Mouse (Mus musculus): Measurements from ENCODE around the gene Nppb. TPM values are rescaled to one million over a fixed set of nuclear protein-coding genes. Genes with fewer than 3 reads are reported as not detected.
A peak's percentile ranks its signal among the peaks of the same experiment; 100 is the strongest.

Gene Nppb
- polyA plus RNA-seq, 1 experiment from 2014 or later, result not detected

GRCm38 (mm10) chr4:147953590-147953989 is 32.0 kb upstream of the Nppb start:
- Histone ChIP-seq H3K27me3 (ENCODE audit: insufficient read depth, poor library complexity, severe bottlenecking) (no peaks in the 10 kb centered on the region), H3K4me1 (replicated peaks) (no peaks in the 10 kb centered on the region), H3K9me3 (no peaks in the 10 kb centered on the region), H3K4me3 (no peak overlapping the region), H3K36me3 (peaks cover 13% of the 10 kb centered on the region), H3K27ac (no peak overlapping the region)
- DNase-seq (ENCODE audit: low spot score), result no peak
- WGBS, result 9% methylated on average over 4 of the region's 4 CpGs

DNA sequence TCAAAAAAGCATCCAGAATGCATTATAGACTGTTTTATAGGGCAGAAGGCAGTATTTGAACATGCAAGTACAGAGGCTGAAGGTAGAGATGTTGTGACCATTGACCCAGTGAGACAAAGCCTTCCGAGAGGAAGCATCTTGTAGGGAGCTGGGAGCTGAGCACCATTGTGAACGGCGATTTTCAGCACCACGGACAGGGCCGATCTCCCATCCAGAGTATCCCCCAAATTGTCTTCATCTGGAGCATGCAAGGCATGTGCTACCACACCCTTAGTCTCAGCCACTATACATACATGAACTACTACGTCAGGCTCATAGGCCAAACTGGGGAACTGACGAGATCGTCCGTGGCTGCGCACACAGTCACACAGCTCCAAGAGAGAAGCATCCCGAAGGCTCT is 28.4 kb upstream of the Nppb start:
- Histone ChIP-seq H3K27ac (no peak overlapping the region), H3K4me1 (replicated peaks) (0 out of 2 replicates have a peak, but pooled peaks cover 3% of the 10 kb centered on the region), H3K27me3 (ENCODE audit: insufficient read depth, poor library complexity, severe bottlenecking) (no peaks in the 10 kb centered on the region), H3K9me3 (no peaks in the 10 kb centered on the region), H3K4me3 (no peak overlapping the region), H3K36me3 (no peaks in the 10 kb centered on the region)
- peak; percentile 34 for DNase-seq (ENCODE audit: low spot score)
- 40% methylated on average over 11 of the region's 11 CpGs for WGBS

GRCm38 (mm10) chr4:147959881-147960831 is 25.4 kb upstream of the Nppb start:
- Histone ChIP-seq H3K4me1 (replicated peaks) (0 out of 2 replicates have a peak, but pooled peaks cover 3% of the 10 kb centered on the region), H3K4me3 (no peak overlapping the region)
- WGBS, result 46% methylated on average over 6 of the region's 6 CpGs

GRCm38 (mm10) chr4:147962781-147963180 is 22.8 kb upstream of the Nppb start:
- Histone ChIP-seq H3K9me3 (no peaks in the 10 kb centered on the region), H3K36me3 (no peaks in the 10 kb centered on the region), H3K27me3 (ENCODE audit: insufficient read depth, poor library complexity, severe bottlenecking) (no peaks in the 10 kb centered on the region), H3K4me3 (no peak overlapping the region), H3K4me1 (replicated peaks) (0 out of 2 replicates have a peak, but pooled peaks cover 3% of the 10 kb centered on the region), H3K27ac (no peak overlapping the region)
- WGBS, result 79% methylated on average over 6 of the region's 6 CpGs
- no peak for DNase-seq (ENCODE audit: low spot score)

More at GRCm38 (mm10) chr4:147959881-147960831, 25.4 kb upstream of the Nppb start:
- no peaks in the 10 kb centered on the region for H3K27me3 ChIP-seq (ENCODE audit: insufficient read depth, poor library complexity, severe bottlenecking)
- H3K36me3 ChIP-seq, result no peaks in the 10 kb centered on the region
- no peaks in the 10 kb centered on the region for H3K9me3 ChIP-seq
- peak; percentile 74 for DNase-seq (ENCODE audit: low spot score)
- H3K27ac ChIP-seq, result no peak overlapping the region

DNA sequence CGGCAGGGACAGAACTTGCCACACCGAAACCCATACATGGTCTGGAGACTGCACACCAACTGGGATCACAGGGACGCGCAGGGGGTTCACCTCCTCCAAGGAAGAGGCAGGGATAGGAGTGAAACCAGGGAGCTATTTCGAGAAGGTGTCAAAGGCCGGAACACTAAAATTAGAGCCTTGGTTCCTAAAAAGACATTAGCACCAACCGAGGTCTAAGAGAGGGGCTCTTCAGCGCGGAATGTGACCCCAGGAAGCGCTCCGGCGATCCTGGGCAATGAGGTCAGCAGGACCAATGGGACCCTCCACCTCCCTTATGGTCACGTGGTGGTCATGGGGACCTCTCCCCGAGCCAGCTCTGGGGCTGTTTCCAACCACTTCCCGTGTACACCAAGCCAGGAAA is 22.0 kb upstream of the Nppb start:
- Histone ChIP-seq H3K36me3 (no peaks in the 10 kb centered on the region), H3K9me3 (no peaks in the 10 kb centered on the region), H3K27ac (no peak overlapping the region), H3K27me3 (ENCODE audit: insufficient read depth, poor library complexity, severe bottlenecking) (no peaks in the 10 kb centered on the region), H3K4me3 (no peak overlapping the region), H3K4me1 (replicated peaks) (0 out of 2 replicates have a peak, but pooled peaks cover 3% of the 10 kb centered on the region)
- WGBS, result 87% methylated on average over 15 of the region's 15 CpGs
- DNase-seq (ENCODE audit: low spot score), result no peak

DNA sequence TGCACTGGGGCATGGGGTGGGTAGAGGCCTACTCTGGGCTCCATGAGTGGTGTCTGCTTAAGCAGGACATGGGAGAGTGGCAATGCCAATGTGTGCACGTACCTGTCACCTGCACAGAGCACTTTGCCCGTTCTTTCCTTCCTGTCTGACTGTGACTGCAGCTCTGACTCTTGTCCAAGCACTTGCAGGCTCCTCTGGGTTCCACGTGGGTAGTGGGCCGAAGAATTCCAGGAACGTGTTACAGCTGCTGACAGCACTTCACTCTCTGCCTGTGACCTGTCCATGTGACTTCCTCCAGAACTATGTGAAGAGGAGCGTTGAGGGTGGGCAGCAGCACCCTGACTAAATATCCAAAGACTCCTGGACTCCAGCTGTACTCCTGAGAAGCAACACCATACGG is 19.9 kb upstream of the Nppb start:
- H3K27me3 ChIP-seq (ENCODE audit: insufficient read depth, poor library complexity, severe bottlenecking), result no peaks in the 10 kb centered on the region
- no peak overlapping the region for H3K4me3 ChIP-seq
- DNase-seq (ENCODE audit: low spot score), result no peak
- H3K36me3 ChIP-seq, result no peaks in the 10 kb centered on the region
- H3K27ac ChIP-seq, result no peak overlapping the region
- whole genome bisulfite sequencing, result 79% methylated on average over 7 of the region's 7 CpGs
- H3K9me3 ChIP-seq, result no peaks in the 10 kb centered on the region
- no peaks in the 10 kb centered on the region for H3K4me1 ChIP-seq (replicated peaks)

DNA sequence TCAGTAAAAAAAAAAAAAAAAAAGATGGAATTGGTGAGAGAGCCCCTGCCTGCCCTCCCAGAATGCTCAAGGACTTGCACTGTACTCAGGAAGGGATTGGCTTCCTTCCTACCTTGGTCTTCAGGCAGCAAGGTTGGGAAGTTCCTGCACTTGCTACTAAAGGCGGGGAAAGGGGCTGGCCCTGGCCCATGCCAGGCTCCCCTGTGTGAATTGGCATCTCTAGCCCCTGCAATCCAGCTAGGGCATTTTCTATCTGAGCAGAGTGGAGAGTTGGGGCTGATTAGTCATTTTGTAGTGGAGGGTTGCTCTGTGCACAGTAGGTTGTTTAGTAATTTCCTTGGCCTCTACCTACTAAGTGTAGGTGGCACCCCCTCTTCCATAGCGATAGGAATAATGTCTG is 16.8 kb upstream of the Nppb start:
- Histone ChIP-seq H3K36me3 (no peaks in the 10 kb centered on the region), H3K27ac (no peak overlapping the region), H3K9me3 (no peaks in the 10 kb centered on the region), H3K4me1 (replicated peaks) (no peaks in the 10 kb centered on the region), H3K4me3 (no peak overlapping the region), H3K27me3 (ENCODE audit: insufficient read depth, poor library complexity, severe bottlenecking) (no peaks in the 10 kb centered on the region)
- 77% methylated on average over 2 of the region's 2 CpGs for WGBS
- no peak for DNase-seq (ENCODE audit: low spot score)

- Histone ChIP-seq H3K36me3 (no peaks in the 10 kb centered on the region), H3K4me3 (no peak overlapping the region), H3K27ac (no peak overlapping the region), H3K9me3 (no peaks in the 10 kb centered on the region), H3K4me1 (replicated peaks) (no peaks in the 10 kb centered on the region), H3K27me3 (ENCODE audit: insufficient read depth, poor library complexity, severe bottlenecking) (no peaks in the 10 kb centered on the region)
- DNase-seq (ENCODE audit: low spot score), result no peak
- 55% methylated on average over 9 of the region's 9 CpGs for WGBS
These were observed 16.3 kb upstream of the Nppb start for GRCm38 (mm10) chr4:147969337-147969736.

DNA sequence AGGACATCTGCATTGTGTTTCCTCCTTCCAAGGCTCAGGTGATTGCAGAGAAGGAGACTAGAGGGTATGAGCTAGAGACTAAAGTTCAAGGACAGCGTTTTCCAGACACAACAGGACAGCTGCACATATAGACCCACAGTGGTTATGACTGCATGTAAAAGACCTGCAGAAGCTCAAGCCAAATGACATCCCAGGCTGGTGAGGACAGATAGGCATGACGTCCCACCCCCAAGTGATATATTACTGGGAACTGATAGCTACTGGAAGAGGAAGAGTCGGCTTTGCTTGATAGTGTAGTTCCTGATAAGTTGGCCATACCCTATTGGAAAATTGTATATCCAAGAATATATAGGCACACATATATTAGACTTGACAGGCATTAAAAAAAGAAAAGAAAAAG is 9.4 kb upstream of the Nppb start:
- Histone ChIP-seq H3K36me3 (no peaks in the 10 kb centered on the region), H3K4me1 (replicated peaks) (no peaks in the 10 kb centered on the region), H3K27ac (no peak overlapping the region), H3K9me3 (no peaks in the 10 kb centered on the region), H3K4me3 (no peak overlapping the region), H3K27me3 (ENCODE audit: insufficient read depth, poor library complexity, severe bottlenecking) (no peaks in the 10 kb centered on the region)
- 78% methylated on average over 3 of the region's 3 CpGs for WGBS
- DNase-seq (ENCODE audit: low spot score), result no peak

DNA sequence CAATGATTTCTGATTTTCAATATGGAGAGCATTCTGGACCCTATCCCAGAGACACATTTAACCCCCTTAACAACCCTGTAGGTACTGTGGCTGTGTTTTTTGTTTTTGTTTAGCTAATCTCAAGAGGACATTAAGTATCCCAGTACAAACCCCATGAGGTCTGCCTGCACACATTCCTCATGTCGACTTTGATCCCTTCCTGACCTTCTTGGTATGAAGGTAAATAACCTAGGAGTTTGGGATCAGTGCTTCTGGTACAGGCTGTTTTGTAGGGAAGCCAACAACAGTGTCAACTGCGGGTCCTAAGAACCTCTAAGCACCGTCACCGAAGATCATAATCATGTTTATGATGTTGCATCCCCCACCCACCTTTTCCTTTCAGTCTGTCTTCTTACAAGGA is 7.9 kb upstream of the Nppb start:
- H3K9me3 ChIP-seq, result no peaks in the 10 kb centered on the region
- no peaks in the 10 kb centered on the region for H3K36me3 ChIP-seq
- H3K27ac ChIP-seq, result no peak overlapping the region
- no peaks in the 10 kb centered on the region for H3K4me1 ChIP-seq (replicated peaks)
- DNase-seq (ENCODE audit: low spot score), result no peak
- 79% methylated on average over 4 of the region's 4 CpGs for WGBS
- H3K4me3 ChIP-seq, result no peak overlapping the region
- no peaks in the 10 kb centered on the region for H3K27me3 ChIP-seq (ENCODE audit: insufficient read depth, poor library complexity, severe bottlenecking)

DNA sequence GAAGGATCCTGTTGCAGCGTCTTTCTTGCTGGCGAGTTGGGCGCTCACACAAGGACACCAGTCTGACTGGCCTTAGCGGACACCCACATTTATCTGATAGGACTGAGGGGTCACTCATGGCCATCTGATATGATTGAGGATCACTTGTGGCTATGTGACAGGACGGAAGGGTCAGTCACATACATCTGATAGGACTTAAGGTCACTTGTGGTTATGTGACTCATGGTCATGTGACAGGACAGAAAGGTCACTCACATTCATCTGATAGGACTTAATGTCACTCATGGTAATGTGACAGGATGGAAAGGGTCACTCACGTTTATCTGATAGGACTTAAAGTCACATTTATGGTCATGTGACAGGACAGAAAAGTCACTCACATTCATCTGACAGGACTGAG is 7.2 kb upstream of the Nppb start:
- no peaks in the 10 kb centered on the region for H3K9me3 ChIP-seq
- no peaks in the 10 kb centered on the region for H3K36me3 ChIP-seq
- H3K27me3 ChIP-seq (ENCODE audit: insufficient read depth, poor library complexity, severe bottlenecking), result no peaks in the 10 kb centered on the region
- no peak overlapping the region for H3K4me3 ChIP-seq
- DNase-seq (ENCODE audit: low spot score), result no peak
- no peak overlapping the region for H3K27ac ChIP-seq
- H3K4me1 ChIP-seq (replicated peaks), result no peaks in the 10 kb centered on the region
- 92% methylated on average over 6 of the region's 6 CpGs for WGBS

DNA sequence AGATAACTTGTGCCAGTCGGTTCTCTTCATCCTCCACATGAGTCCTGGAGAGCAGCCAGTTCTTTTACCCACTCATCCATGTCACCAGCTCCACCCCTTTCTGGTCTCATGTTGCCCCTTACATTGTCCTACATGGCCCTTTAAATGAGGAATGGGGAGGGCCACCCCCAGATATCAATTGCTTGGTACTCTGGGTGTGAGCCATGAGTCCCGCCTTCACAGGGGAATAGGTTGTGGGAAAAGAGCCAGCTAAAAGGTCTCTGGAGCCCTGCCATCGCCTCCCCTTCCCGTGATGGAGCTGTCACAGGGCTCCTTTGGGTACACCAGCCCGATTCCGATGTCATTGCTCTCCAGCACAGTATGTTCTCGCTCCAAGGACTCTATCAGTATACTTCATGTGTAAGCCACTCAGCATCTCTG is 6.1 kb upstream of the Nppb start:
- Histone ChIP-seq H3K4me1 (replicated peaks) (no peaks in the 10 kb centered on the region), H3K4me3 (no peak overlapping the region), H3K9me3 (no peaks in the 10 kb centered on the region), H3K27ac (no peak overlapping the region), H3K27me3 (ENCODE audit: insufficient read depth, poor library complexity, severe bottlenecking) (no peaks in the 10 kb centered on the region), H3K36me3 (no peaks in the 10 kb centered on the region)
- no peak for DNase-seq (ENCODE audit: low spot score)
- 77% methylated on average over 7 of the region's 7 CpGs for WGBS

- no peak for DNase-seq (ENCODE audit: low spot score)
- H3K9me3 ChIP-seq, result no peaks in the 10 kb centered on the region
- no peaks in the 10 kb centered on the region for H3K27me3 ChIP-seq (ENCODE audit: insufficient read depth, poor library complexity, severe bottlenecking)
- H3K4me3 ChIP-seq, result no peak overlapping the region
- WGBS, result 70% methylated on average over 7 of the region's 7 CpGs
- H3K27ac ChIP-seq, result no peak overlapping the region
- H3K36me3 ChIP-seq, result no peaks in the 10 kb centered on the region
- H3K4me1 ChIP-seq (replicated peaks), result no peaks in the 10 kb centered on the region
These were observed 8.0 kb downstream of the Nppb start for GRCm38 (mm10) chr4:147993571-147994095.
